Mouse (Mus musculus) gastrocnemius, adult 8-10 months (tissue): Measurements from ENCODE around the gene Polr2l. TPM values are rescaled to one million over a fixed set of nuclear protein-coding genes. Genes with fewer than 3 reads are reported as not detected.
"Not testable (repeated sequence)": the region's sequence is repeated elsewhere in the genome, so short reads cannot be mapped to it uniquely, and the experiment has no call there.

Source experiments
- DNase-seq, 2 experiments: peaks; one replicate each; pipeline ENCODE4 v3.0.0; 2022; ENCODE audit warnings: low spot score in 2 of 2
- total RNA-seq, 4 experiments: library from RNA; stranded (reverse); gene quantifications; 2 replicates each; pipeline ENCODE4 v1.2.4; 2022

Gene Polr2l
- total RNA-seq, 4 experiments from 2014 or later: 57.4 to 68.5 (median 63.7) TPM

DNA sequence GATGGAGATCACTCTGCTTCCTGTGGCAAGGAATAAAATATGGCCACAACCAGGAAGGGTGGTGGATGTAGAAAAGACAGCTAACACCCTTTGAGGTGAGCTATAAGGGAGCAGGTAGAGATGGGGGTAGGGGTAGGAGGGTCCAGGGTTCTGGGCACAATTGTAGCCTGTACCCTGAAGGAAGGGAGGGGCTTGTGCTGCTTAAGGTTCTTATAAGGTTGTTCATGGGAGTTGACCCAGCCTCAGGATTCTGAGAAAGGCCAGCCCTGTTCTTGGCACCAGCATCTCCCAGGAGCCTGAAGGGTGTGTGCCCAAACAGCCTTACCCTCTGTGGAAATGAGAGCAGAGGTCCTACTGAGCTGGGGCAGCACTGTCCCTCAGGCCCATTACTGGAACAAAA lies 23.0 kb downstream of the Polr2l start:
- no peak for DNase-seq

DNA sequence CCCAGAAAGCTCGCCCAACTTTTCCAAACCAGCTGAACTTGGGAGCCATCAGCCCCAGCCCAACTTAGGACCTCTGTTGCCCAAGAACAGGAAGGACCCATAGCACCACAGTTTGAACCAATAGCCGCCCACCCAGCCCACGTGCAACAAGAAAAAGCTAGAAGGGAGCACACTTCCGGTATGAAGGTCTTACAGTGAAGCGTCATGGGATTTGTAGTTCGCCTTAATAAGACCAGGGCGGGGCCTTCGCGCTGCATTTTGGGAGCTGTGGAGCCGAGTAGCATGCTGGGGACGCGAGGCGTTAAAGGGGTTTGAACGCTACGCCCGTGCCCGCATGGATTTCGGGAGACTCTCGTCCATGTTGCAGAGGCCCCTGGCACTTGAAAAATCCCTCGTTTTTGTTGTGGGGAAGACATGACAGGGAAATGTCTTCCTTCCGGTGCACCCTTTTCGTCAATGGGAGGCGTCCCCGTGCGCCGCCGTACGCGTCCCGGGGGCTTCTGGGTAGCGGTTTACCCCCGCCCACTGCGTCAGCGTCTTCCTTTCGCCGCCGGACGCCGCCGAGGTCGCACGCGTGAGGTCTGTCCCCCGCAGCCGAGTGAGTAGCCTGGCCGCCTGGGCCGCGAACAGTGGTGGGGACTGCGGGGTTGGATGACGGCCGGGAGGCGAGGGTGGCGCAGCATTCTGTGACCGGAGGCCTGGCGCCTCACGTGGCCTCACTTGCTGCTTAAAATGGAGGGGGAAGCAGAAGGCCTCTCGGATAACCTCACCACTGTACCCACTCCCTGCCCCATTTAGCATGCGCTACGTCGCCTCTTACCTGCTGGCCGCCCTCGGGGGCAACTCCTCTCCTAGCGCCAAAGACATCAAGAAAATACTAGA lies 27.6 kb downstream of the Polr2l start, which contains the start of gene Rplp2:
TSS of gene Rplp2 (plus strand) at position 261 of the 882 bp plus-strand sequence.
- peak; percentile 88 to 90 for DNase-seq

DNA sequence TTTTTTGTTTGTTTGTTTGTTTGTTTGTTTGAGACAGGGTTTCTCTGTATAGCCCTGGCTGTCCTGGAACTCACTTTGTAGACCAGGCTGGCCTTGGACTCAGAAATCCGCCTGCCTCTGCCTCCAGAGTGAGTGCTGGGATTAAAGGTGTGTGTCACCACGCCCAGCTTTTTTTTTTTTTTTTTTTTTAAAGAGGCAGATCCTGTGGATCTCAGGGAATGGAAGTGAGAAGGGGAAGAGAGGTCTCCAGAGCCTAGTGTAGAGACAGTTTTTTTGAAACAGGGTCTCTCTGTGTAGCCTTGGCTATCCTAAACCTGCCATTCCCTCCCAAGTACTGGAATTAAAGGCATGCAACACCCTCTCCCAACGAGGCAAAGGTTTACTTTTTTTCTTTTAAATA lies 28.6 kb downstream of the Polr2l start:
- DNase-seq: not testable (repeated sequence)

DNA sequence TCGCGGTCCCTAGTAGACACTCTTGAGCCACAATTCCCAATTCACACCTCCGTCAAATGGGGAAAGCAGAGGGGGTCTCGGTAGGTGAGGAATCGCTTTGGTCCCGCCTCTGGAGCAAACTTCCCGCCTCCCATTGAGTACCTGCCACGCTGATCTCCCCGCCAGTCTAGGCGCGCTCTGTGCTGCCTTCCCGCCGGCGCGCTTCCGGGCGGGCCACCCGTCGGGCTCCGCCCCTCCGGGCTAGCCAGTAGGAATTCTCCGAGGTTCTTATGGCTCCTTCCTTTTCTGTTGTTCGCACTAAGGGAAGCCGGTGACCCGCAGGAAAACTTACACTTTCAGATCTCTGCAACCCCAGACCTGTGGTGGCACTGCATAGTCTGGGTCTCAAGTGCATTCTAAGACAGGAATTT lies 31.1 kb downstream of the Polr2l start, which contains the start of gene Pidd1:
TSS of gene Pidd1 (minus strand) at position 198 of the 410 bp plus-strand sequence.
- DNase-seq: no peak

DNA sequence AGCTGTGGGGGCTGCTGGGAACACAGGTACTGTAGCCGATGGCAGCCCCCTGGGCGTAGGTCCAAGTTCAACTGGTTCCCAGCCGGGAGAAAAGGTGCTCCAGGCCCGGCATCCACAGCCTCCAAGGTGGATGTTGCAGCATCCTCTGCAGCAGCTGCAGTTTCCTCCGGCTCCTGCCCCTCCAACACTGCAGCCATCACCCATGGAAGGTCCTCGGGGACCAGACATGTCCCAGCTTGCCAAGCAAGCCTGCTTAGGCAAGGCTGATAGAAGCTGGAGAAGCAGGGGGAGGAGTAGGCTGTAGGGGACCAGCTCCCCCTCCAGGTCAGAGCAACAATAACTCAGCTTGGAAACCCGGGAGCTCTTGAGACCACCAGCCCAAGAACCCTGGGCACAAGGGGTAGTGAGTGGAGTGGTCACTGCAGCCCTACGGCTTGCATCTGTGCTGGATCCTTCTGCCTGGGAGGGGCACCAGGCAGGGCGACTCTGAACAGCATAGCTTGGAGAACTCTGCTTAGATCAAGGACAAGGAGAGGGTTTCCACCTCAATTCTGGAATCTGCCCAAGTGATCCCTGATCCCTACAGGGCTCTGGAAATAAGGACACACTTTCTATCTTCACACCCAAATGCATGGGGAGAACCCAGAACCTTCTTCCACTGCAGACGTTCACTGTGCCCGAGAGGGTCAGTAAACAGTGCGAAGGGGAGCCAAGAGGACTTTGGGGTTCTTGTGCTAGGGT lies 31.7 kb downstream of the Polr2l start:
- DNase-seq: no peak

DNA sequence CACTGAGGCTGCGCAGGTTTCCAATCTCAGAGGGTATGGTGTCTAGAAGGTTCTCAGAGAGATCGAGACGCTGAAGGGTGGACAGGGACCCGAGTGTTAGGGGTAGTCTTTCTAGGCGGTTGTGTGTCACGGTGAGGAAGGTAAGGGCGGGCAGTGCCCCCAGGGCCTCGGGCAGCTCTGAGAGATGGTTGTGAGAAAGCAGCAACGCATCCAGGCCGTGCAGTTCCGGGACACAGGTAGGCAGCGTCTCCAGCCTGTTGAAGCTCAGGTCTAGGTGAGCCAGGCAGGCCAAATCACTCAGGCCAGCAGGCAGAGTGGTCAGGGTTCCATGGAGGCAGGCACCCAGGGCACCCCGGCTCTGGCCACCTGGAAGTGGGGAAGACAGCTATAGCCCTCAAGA lies 32.7 kb downstream of the Polr2l start:
- no peak for DNase-seq

DNA sequence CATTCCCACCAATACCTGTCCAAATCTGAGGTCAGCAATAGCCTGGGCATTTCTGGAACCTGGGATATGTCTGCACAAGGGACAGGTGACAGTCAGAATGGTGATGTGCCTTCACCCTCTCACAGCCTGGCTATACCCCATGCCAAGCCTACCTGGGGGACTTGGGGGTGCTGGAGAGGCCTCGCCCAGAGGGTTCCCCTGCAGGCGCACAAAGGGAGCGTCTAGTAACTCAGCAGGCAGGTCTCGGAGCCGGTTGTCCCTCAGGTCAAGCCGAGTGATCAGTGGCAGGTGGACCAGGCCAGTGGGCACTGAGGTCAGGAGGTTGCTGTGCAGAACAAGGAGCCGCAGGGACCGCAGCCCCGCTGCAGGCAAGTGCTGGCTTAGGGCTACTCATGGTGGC lies 33.5 kb downstream of the Polr2l start:
- no peak for DNase-seq

DNA sequence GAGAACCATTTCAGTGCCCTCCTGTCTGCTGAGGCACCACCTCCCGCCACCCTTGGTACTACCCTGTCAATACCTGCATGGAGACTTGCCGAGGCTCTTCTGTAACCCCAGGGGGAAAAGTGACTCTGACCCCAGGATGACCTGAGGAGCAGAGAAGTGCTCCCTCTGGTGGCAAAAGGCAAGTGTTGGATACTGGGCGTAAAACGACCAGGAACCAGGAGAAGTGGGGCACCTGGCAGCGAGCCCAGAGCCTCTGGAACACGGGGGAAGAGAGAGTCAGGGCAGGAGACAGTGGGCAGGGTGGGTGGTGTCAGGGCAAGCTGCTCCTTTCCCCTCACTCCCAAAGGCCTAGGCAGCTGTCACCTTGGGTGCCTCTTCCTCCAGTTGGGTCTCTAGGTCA lies 34.3 kb downstream of the Polr2l start:
- DNase-seq: no peak

DNA sequence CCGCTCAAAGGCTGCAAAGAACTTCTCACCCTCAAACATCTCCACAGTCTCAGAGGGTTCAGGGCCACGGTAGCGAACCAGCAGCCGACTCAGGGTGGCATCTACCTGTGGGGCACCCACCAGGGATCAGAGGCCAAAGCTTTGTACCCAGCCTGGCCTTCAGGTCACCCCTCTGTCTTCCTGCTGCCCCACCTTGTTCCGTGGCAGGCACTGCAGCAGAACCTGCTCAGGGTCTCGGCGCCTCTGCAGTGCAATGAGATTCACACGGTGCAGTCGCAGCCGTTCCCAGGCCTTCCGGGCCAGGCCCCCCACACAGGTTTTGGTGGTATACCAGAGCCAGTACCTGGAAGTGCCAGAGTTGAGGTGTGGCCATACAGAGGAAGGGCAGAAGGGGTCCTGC lies 35.1 kb downstream of the Polr2l start:
- DNase-seq: no peak

DNA sequence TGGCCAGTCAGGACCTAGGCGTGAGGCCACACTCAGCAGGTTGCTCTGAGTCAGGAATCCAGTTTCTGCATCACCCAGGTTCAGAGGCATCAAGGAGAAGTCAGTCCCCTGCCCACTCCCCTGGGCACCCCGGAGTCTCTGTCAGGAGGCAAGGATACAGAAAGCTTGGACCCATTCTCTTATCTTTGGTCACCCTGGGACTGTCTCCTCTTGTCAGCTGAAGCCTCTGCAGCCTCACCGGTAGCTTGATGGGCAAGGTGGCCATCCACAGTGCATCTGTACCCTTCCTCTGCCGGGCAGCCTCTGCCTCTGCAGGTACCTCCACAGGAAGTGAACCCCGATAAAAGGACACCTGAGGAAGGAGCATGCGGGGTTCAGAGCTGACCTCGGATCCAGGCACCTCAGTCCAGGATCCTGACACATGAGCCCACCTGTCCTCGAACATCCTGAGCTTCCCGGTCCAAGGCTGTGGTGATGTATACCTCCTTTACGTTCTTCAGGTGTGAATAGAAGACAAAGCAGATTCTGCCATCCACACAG lies 35.7 kb downstream of the Polr2l start:
- no peak for DNase-seq

DNA sequence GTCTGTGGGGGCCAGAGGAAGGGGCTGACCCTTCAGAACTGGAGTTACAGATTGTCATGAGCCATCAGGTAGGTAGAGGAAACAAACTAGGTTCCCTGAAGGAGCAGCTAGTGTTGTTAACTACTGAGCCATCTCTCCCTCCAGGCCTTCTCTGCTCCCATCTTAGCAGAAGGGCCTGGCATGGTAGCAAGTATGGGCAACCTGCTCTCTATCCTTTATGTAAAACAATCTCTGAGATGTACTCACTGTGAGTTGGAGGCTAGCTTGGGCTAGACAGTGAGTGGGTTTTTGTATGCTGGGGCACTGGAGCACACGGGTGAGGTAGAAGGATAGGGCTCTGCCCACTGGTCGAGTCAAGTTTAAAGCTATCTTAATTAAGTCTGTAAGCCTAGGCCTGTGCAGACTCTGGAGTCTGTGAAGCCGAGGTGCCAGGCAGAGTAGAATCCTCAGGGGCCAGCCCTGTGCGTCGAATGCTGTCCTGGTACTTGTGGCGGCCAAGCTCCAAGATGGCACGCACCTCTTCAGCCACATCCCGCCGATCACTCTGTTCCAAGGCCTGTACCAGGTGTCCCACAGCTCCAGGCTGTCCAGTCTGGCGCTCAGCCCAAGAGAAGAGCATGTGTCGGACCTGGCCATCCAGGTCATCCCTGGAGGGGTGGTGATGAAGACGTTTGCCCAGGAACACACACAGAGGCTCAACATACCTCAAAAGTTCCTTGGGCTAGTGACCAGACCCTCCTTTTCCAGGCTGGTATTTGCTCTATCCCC lies 36.5 kb downstream of the Polr2l start:
- DNase-seq: no peak

DNA sequence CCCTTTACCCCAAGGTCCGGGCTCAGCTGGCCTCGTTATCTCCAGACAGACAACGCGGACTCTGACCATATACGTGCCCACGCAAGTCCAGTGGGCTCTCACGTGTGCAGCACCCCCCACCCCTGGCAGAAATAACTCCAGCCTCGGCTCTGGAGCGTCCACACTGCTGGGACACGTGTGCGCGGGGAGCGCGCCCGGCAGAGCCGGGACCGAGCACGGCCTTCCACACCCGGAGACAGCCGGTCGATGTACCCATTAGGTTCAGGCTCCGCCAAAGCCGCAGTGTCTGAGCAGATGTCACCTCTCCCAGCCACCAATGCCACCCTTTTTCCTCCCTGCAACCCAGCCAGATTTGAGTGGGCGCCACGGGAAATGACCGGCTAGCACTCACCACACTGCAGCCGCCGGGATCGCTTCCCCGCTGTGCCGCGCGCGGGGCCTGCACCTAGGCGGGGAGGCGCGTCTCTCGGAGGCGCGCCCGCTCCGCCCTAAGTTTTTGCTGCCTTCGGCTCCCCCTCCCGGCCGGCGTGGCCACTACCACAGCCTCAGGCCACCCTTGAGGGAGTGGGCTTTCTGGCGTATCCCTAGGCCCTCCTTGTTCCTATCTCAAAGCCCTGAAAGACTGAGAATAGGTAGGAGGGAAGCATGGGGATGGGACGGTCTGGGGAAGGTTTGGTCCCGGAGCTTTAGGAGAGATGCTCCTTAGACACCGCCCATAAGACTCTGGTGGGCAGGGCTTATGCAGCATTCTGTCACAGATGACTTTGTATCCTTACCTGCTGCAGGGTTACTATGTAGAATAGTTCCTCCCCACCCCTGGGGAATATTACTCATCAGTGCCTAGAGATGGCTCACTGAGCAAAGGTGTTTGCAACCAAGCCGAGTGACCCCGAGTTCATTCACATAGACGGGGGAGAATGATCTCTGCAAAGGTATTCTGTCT lies 37.5 kb downstream of the Polr2l start, which contains the start of gene Slc25a22:
TSS of gene Slc25a22 (minus strand) at position 715 of the 943 bp plus-strand sequence.
- DNase-seq: peak; percentile 65 to 68

DNA sequence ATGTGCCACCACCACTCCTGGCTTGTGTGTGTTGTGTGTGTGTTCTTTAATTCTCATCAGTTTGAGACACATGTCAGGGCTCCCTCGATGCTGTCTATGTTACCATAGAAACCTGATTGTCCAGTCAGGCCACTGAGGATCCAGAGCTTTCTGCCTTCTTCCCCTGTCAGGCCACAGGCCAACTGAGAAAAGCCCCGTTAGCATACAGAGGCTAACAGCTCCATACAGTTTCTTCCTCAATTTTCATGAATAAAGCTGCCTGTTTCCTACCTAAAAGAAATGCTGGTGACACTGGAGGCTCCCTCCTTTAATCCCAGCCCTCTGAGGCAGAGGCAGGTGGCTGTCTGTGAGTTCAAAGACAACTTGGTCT lies 38.4 kb downstream of the Polr2l start:
- no peak for DNase-seq

DNA sequence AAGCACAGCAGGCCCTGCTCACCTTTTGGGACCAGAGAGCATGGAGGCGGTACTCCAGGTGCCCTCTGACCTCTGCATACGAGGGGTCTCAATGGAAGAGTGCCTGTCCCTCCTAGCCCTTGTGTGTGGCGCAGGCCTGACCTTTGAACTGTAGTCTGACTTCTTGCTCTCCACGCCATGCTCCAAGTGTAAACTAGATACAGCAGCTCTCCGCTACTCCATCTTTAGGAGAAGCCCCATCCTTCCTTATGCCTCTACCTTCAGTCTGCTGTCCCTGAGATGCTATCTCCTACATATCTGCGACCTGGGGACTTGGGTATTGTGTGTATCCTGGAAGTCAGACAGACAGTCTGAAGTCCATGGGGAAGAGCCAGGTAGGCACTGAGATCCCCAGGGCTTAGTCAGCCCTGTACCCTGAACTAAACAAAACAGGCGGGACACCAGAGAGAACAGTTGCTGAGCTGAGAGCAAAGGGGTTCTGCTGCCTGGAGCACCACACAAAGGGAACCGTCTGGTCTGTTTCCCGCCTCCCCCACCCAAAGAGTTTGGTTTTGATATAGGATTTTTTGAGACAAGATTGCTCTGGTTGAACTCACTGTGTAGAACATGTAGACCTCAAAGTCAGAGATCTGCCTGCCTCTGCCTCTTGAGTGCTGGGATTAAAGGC lies 38.9 kb downstream of the Polr2l start:
- no peak for DNase-seq

DNA sequence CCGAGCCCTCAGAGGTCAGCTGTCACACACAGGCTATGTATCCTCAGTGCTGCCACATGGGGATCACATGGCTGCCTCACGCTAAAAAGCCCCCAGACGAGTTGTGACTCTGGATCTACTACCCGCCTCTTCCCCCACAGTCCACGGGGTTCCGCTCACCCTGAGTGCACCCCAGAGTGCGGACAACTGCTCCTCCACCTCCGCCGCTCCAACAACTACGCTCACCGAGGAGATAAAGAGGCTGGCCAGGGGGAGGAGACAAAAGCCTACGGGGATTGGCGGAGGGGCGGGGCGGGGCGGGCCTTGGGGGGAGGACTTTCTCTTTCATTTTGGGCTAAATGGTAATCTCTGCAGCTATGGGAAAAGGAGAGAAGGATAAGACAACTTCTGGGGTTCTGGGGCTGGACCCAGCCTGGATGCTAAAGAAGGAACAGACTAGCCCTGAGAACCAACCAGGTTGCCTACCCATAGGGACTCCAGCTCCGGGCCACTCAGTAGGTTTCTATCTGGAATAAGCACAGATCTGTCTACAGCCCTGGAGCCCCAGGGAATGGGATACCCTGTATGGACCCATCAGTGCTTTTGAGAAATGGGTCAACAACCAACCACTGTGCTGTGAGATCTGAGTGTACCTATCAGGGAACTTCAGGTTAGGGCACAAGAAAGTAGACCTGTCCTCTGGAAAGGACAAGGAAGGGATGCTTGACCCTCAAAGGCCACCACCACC lies 39.6 kb downstream of the Polr2l start:
- no peak for DNase-seq

DNA sequence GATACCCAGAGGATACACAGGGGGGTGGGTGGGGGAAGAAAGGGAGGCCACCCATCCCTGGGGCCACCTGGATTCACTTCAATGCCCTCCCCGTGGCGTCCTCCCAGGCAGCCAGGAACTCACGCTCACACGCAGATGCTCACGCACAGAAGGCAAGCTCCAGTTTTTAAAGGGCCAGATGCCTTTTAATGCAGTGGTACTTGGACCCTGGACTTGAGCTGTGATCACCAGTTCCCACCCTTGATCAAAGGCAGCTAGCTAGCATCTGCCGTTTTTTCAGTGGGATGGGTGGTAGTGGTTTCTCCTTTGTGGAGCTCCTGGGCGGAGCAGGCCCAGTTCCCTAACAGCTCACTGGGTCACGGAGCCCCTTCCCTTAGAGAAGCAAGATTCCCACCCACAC lies 40.5 kb downstream of the Polr2l start:
- no peak for DNase-seq

DNA sequence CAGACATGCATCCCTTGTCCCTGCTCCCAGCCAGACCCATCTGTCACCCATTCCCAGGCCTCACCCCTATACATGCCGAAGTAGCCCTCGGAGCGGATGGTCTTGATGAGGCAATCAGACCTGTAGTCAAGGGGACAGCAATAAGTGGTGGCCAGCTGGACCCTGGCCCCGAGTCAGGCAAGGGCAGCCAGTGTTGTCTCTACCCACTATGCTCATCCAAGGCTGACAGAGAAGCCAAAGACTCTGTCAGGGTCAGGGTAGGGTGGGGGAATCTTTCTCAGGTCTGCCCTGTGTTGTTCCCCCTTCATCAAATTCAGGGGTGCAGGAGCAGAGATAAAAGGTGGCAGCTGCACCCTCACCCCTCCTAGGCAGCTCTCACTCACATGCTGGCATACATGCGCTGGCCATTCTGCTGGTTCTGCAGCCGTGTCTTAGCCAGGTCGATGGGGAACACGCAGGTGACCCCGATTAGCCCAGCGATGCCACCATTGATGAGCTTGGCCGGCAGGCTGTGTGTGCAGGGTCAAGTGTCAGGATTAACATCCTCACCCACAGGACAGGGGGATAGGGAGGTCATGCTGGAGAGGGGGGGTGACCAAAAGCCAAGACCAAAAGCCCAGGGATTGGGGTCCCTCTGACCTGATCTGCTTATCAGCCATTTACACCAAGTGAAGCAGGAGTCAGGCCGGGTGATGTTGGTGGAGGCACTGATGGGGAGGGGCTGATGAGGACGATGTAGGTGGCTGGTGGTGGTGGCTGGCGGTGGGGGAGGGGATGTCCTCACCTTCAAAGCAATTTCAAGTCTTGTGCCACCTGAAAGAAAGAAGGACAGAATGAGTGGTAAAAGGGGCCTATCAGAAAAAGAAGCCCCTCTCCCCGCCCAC lies 41.2 kb downstream of the Polr2l start:
- no peak for DNase-seq
